Mouse (Mus musculus) thymus, postnatal 36 days (tissue): ENCODE results near the gene Cuedc1.
A peak's percentile ranks its signal among the peaks of the same experiment; 100 is the strongest.
"Not testable (repeated sequence)": the region's sequence is repeated elsewhere in the genome, so short reads cannot be mapped to it uniquely, and the experiment has no call there.

Experiments
- DNase-seq, 2 experiments: peaks; one replicate each; pipeline ENCODE4 v3.0.0; 2022; ENCODE audit warnings: mixed read lengths in 2 of 2

Gene Cuedc1

DNA sequence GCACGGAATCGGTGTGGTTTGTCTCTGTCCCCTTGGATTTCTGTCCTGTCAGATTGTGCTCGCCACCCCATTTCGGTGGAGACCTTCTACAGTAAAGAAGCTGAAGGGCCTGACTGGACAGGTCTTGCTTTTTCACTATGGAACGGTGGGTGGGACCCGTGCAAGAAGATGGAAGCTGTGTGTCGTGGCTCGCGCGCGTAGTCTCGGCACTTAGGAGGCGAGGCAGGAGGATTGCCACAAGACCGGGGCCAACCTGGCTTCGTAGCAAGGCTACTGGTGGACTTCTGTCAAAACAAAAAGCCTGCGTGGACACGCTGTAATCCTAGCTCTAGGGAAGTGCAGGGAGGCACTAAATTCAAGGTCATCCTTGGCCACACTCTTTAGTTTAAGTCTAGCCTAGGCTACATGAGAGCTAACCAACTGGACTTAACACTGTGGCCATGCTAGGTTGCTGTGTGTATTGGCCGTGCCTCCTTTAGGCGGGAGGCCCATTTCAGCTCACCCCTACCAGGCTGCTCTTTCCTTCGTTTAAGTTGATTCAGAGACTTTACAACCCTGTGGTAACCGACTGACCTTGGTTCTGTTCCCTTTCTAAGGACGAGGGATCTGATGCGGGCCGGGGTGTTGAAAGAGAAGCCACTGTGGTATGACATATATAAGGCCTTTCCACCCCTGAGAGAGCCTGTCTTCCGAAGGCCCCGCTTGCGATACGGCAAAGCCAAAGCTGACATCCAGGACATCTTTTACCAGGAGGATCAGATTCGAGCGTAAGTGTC lies 106.9 kb downstream of the Cuedc1 start:
- DNase-seq = no peak

DNA sequence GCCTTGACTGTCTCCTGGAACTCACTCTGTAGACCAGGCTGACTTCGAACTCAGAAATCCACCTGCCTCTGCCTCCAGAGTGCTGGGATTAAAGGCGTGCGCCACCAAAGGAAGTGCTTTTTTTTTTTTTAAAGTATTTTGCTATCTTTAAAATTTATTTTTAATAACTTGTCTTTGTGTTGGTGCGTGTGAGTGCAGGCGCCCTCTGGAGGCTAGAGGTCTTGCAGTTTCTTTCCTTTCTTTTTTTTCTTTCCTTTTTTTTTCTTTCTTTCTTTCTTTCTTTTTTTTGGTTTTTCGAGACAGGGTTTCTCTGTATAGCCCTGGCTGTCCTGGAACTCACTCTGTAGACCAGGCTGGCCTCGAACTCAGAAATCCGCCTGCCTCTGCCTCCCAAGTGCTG lies 108.7 kb downstream of the Cuedc1 start:
- not testable (repeated sequence) for DNase-seq

DNA sequence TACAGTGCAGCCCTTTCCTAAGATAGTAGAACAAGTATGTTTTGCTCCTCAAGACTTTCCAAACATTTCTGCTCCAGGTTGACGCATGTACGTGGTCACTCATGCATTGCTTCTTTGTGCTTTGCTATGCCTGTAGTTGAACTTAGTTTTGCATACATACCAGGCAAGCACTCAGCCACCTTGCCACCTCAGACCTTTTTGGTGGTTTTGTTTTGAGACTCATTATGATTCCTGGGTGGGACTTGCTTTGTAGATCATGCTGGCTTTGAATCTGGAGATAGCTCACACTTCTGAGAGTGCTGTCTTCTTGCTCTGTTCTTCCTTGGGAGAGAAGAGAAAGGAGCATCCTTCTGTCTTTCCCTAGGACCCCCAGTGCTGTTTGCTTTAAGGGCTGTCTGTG lies 109.8 kb downstream of the Cuedc1 start:
- DNase-seq = no peak

DNA sequence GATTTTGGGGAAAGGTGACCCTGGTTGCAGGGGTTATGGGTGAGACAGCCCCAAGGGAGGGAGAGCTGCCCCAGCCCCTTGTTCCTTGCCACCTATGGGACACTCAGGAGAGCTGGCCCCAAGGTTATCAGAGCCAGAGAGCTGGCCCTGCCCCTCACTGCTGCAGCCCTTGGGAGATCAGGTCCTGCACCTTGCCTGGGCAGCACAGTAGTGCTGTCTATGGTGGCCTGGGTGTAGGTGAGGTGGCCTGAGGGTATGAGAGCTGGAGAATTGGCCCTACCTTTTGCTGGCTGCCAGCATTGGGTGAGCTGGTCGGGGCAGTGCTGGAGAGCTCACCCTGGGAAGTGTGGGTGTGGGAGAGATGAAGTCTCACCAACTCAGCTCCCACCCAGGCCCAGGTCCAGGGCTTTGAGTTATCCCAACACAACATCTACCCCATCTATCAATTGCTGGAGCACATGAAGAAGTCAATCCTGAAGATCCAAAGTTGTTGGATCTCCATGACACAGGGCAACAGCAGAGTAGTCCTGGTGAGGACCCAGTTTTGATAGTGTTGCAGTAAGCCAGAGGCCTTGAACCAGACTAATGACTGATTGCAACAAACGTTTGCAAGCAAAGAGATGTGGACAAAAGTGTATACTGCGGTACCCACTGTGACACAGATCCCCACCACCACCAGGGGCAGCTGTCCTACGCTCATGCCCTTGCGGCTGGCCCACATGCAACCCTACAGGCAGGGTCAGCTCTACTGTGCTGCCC lies 114.1 kb downstream of the Cuedc1 start:
- no peak for DNase-seq

DNA sequence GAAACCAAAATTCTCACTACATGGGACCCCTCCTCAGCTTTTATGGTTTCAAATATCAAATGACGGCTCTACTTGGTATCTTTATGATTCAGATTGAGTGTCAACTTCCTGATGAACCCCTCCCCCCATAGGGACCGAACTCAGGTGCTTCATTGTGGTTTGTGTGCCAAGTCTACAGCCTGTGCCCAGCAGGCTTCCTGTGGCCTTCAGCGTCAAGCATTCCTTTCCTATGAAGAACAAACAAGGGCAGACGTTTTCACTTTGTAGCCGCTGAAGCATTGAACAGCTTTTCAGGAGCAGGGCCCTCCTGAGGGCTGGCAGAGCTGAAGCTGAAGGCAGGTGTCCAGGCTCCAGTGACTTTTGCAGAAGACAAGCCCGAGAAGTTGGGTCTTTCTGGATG lies 115.9 kb downstream of the Cuedc1 start:
- no peak for DNase-seq

DNA sequence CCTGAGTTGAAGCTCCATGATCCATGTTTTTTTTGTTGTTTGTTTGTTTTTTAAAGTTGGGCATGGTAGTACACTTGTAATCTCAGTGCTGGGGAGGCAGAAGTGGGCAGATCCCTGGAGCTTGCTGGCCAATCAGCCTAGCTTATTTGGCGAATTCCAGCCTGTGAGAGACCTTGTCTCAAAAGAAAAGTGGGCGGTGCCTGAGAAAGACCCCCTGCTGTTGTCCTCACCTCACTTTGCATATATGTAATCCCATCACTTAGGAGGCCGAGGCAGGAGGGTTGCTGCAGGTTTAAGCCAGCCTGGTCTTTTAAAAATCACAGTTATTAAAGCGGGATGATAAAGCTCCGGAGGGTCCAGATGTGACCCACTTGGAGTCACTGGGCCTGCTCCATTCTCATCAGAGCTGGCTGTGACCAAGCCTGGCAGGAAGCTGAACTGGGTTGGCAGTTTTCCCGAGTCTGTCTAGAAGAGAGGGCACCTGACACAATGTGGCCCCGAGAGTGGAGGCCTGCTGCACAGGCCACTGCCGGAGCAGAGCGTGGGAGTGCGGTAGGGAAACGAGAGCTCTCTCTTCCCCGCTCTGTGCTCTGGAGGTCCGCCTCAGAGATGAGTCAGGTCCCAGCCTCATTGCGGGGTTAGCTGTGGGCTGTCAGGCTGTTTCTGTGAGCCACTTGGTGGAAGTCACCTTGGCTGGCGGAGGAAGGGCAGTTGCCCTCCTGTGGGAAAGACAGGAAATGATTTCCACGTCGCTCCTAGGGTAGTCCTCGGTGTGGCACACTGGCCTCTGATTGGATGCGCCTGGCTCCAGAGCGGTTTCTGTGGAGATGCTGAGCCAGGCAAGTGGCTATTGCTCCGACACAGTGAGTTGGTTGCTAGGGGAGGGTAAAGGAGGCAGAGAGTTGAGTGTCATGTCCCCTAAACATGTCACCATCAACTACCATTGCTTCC lies 117.3 kb downstream of the Cuedc1 start:
- DNase-seq = no peak

DNA sequence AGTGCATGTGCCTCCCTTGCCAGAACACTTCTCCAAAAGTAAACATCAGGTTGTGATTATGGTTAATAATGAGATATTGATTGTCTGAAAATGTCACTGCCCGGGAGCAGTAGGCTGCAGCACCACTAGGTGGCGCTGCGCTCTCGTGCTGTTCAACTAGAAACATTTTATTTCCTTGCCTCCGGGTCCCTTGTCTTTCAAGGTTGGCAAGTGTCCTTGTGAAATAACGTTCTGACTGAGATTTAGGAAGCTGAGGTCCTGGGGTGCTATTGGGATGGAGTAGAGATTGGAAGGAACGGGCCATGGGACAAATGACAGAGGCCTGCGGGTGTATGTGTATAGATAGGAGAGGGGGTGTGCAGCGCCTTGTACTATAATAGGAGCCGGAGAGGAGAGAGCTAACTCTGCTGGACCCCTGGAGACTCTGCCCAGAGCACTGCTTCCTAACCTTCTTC lies 118.4 kb downstream of the Cuedc1 start:
- DNase-seq = peak; percentile 37 to 51

DNA sequence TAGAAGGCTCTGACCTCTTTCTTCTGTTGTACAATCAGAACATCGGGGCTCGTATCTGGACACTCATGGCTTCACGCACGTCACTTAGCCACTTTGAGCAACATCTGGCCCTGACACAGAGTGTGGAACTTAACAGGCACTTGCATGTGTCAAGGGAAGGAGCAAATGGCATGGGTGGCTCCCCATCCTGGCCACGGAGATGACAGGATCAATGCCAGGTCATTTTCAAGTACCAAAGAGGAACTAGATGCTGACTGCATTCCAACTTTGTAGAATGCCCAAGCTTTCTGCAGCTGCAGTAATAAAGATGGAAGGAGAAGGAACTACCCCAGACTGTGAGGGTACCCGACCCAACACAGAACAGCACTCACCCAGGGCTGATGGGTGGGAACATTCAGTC lies 120.3 kb downstream of the Cuedc1 start:
- no peak for DNase-seq

DNA sequence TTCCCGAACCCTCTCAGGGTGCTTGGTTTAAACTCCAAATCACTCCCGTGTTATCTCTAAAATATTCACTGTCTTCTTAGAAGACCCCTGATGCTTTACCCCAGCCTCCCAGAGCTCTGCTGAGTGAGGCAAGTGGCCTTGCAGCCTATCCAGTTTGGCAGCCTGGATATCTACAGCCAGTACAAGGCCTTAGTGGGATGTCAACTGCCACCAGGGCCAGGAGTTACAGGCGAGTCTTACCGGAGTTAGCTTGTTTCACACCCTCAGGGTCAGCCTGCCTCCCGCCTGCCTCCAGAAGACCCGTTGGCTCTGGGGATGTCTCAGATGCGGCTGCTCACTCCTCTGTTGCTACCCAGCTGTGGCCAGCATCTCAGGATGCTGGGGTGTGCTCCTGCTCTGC lies 120.7 kb downstream of the Cuedc1 start:
- DNase-seq = no peak

DNA sequence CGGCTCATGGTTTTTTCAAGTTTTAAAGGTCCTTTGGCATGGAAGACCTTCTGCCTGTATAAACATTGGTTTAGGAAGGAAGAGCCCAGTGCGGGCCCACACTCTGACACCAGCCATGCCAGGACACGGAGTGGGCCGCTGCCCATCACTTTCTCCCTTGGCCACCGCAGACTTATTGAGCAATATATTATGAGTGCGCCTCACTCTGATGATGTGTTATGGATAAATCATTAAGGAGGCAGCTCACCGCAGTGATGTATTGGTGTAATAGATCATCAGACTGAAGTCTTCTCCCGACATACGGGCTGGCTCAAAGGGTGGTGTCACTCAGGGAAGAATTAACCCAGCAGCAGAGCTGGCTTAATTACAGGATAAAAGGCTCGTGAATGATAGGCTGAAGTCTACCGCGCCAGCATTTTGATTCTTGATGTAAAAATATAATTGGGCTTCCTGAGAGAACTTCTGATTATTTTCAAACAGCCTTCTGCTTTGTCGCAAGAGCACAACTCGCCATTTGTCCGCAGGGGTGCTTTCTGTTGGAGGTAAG lies 124.1 kb downstream of the Cuedc1 start:
- DNase-seq = no peak

DNA sequence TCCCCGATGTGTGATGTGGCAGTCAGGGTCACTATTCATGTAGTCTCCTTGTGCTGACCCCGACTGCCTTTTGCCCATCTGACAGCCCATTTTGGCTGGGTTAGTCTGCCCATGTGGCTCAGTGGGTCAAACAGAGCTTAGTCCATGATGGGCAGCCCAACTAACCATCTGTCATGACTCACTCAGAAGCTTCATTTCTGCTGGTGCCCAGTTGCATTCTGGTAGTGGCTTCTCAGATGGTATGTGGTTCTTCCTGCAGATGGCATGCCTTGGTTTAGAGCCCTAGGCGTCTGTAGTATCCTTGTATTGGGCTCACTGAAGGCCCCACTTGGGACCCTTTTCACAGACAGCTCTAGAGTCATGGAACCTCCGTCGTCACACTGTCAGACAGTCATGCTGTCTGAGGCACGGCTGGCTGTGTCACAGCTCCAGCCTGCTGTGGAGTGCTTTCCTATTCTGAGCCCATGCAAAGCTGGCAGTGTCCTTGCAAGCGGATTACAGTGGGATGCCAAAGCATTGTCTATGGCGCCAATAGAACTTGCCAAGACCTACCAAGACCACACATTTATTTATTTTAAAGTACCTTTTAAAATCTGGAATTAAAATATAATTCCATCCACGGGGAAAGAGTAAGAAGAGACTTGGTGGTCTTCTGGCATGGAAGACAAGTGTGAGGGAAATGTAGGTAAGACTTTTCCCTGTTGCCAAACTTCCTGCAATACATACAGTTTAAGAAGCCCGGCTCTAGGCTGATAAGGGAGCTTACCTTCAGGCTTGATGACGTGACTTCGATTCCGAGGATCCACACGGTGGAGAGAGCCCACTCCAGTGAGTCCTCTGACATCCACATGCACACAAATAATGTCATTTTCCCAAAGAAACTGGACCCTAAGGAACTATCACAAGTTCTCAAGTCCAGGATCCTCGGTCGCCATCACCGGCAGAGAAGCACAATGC lies 129.4 kb downstream of the Cuedc1 start:
- DNase-seq = no peak

DNA sequence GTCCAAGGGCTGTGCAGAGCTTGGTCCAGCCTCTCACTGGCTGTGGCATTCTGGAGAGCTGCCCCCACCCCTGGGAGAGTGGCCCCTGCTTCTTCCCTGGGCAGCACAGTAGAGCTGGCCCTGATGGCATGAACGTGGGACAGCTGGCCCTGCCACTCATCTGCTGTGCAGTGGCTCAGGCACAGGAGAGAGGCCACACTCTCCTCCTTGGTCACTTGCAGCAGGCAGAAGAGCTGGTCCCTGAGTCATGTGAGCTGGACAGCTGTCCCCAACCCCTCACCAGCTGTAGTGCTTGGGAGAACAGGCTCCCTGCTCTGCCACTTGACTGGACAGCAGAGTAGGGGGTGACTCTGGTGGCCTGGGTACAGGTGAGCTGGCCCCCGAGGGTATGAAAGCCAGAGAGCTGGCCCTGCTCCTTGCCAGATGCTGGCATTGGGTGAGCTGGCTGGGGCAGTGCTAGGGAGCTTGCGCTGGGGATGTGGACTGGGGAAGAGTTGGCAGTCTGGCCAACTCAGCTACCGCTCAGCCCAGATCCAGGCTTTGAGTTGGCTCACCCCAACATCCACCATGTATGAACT lies 133.4 kb downstream of the Cuedc1 start:
- no peak for DNase-seq

DNA sequence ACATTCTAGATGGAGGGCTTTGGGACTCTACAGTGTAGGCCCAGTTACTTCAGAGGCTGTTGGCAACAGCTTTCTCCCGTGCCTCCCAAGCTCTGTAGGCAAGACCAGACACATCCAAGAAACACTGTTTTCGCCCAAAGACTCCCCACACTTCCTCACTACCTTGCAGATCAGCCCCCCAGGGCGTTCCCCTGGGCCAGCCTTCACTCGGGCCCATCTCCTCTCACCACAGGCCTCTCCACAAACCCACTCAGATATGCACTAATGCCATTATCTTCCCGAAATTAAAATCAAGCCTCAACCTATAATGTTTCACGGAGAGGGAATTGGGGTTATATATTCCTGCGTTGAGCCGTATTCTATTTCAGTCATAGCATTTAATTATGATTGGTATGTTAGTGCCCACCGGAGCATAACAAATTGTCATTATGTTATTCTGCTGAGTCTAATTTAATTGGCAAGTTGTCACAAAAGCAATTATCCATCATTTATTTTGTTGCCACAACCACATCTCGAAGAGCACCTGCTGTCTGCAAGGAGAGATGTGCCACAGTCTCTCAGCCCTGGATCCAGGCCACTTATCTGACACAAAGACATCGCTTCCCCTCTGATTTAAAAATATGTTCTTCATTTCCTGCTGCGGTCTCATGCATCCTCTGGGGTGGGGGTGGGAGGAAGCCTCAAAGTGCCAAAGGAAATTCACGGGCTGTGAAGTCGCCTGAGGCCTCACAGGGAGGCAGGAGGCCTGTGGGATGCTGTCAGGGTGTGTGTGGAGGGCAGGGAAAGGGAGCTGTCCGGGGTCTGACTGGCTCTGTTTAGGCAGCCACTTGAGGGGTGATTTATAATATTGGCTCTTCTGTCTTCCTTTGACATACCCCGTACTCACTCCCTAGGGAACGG lies 135.9 kb downstream of the Cuedc1 start:
- DNase-seq = peak; percentile 33 to 54

DNA sequence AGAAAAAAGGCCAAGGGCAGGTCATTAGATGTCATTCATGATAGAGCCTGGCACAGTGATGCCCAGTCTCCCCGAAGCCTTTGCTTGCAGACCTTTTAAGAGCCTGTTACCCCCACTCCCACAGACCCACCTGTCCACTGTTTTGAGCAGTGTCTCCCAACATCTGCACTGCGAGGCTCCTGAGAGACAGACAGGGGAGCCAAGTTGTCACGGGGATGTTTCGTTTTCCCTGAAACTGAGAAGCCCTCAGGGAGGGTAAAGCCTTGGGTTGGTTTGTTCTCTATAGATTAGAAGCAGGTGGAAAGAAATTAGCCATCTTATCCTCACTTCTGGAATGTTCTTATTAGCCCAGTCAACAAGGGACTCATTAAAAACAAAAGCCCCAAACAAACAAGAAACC lies 136.9 kb downstream of the Cuedc1 start:
- no peak for DNase-seq

DNA sequence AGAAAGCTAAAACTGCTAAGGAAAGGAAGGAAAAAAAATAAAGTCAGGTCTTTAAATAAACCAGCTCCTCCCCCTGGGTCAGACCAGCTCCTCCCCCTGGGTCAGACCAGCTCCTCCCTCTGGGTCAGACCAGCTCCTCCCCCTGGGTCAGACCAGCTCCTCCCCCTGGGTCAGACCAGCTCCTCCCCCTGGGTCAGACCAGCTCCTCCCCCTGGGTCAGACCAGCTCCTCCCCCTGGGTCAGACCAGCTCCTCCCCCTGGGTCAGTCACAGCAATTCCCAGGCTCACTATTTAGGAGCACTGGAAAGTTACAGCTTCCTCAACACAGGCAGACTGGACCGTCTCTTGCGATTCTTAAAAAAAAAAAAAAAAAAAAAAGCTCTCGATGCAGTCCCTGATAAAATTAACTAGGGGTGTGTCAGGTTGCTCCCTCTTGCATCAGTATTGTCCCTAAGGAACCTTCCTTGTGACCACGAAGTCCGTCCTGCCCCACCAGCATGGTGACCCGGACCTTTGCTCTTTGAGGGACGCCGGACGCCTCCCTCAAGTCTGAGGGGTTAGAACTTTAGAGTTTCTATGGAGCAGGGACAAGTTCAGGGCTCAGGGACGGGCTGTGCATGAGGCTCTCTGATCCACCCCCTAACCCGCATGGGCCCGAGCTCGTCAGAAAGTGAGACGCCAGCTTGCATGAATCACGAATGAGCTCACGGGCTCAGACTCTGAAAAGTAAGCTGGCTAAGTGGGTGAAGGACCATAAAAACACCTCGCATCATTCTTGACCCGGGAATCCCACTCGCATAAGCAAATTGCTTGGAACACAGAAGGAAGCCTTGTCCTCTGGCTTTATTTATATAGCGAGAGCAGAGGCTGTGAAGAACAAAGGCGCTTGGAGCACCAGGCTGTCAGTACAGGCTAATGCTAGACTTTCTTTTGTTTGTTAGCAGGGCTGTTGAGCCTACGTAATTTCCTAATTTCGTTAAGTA lies 137.7 kb downstream of the Cuedc1 start:
- DNase-seq = no peak

DNA sequence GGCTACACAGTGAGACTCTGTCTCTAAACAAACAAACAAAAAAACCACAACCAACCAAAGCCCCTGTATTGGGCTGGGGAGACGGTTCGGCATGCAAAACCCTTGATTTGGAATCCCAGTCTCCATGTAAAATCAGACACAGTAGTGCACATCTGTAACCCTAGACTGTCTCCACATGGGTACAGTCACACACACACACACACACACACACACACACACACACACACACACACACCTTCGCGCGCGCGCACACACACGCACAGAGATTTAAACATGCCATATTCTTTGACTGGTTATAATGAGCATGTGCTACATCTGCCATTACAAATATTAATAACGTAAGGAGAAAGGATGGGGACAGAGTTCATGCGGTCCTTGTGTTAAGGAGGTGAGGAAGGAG lies 142.4 kb downstream of the Cuedc1 start:
- no peak for DNase-seq

DNA sequence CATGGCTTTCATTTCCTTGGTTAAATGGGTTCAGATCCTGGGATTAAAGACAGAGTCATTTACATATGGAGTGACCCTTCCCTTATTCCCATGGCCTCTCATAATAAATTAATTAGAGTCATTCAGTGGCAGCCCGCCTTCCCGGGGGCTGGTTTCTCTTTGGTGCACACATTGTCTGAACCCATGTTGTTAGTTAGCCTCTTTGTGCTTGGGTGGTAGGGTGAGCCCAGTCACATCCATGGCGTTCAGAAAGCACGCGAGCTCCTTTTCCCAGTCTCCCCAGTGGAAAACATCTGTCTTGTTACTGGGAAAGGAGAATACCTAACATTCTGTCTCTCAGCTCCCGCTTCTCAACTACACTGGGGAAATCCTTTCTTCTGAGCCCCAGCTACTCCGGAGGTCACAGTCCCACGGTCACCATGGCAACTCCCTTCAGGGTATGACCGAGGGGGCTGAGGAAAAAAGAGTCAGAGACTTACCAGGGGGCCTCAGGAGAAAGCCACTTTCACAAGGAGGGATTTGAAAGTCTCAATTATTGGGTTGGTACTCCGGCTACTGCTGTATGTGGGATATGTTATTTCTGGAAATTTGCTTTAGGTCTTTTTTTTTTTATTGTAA lies 143.0 kb downstream of the Cuedc1 start:
- DNase-seq = no peak
